Mouse (Mus musculus) skeletal muscle tissue, postnatal 0 days (tissue): ENCODE data around the gene Skint8. TPM values are rescaled to one million over a fixed set of nuclear protein-coding genes. Genes with fewer than 3 reads are reported as not detected.

Experiments
- polyA plus RNA-seq: library from polyadenylated mRNA; unstranded; fragments of >200 nt; fragmentation: Nextera tagmentation; extraction: Ambion mirVana; gene quantifications from 2 replicates; pipeline ENCODE4 v1.2.1, GENCODE M21; 2015

The Skint8 gene
- 0.22 TPM in 1 of 2 replicates, not detected in the other for polyA plus RNA-seq

GRCm38 (mm10) chr4:111919092-111919491 is at the start of gene Skint8:
Skint8 (plus strand) TSS chr4:111919392.

GRCm38 (mm10) chr4:111902775-111903174 is 16.4 kb upstream of the Skint8 start, which contains the start of gene Slc5a9:
Slc5a9 (minus strand) TSS chr4:111902918.

GRCm38 (mm10) chr4:111972623-111973022 is 53.4 kb downstream of the Skint8 start, which contains the start of gene Skint7:
Skint7 (plus strand) TSS chr4:111972923.

Other genes with a start within 250 kb of the Skint8 start
- gene Spata6, start 199.4 kb upstream of the Skint8 start, polyA plus RNA-seq, result 14.7 and 15.6 TPM in 2 replicates
- gene Slc5a9, start 16.5 kb upstream of the Skint8 start, polyA plus RNA-seq, result 0.35 TPM in 1 of 2 replicates, not detected in the other
- gene Skint7, start 53.5 kb downstream of the Skint8 start, polyA plus RNA-seq, result not detected in 2 replicates
- 0.63 TPM in 1 of 2 replicates, not detected in the other for gene Skint1, start 86.9 kb downstream of the Skint8 start, polyA plus RNA-seq
- gene Skint4, start 152.6 kb downstream of the Skint8 start, polyA plus RNA-seq, result 0.14 and 0.23 TPM in 2 replicates